ENCODE assay signal across 27 mouse cellular contexts in the genomic region with DNA sequence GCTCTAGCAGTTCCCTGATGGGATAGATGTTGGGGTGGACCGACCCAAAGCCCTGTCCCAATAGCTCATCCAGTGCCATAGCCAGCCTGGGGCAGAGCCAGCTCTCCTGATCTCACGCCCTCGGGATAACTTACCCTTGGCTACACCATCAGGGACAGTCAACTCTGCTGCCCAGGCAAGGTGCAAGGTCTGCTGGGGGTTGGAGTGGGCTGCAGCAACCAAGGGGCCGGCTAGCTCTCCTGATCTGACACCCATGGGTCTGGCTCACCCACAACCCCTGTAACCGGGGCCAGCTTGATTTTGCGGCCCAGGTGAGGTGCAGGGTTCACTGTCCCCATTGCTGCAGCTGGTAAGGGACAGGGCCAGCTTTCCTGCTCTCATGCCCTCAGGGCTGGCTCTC. TPM values are rescaled to one million over a fixed set of nuclear protein-coding genes. Genes with fewer than 3 reads are reported as not detected.
DNase-seq lines count a peak whose midpoint lies in the region; ATAC-seq and TF ChIP-seq lines count a peak whose summit lies in the region.
"Had no signal": no experiment of that assay in that cellular context is flagged by ENCODE, and none has a peak within 500 bp of the region (broad histone marks: within the 10 kb centered on the region; RNA-seq: fewer than 3 reads in every experiment).

No protein-coding gene starts in this region.

- H3K9me3 ChIP-seq in heart, embryonic 12.5 days (replicated peaks): peaks cover 1% of the 10 kb centered on the region
- H3K9me3 ChIP-seq in hindbrain, embryonic 13.5 days: no peaks in the 10 kb centered on the region
- H3K9me3 ChIP-seq in hindbrain, postnatal 0 days (ENCODE audit: low read length): no peaks in the 10 kb centered on the region
- no peaks in the 10 kb centered on the region for H3K9me3 ChIP-seq in liver, embryonic 11.5 days (ENCODE audit: control insufficient read depth, low read length)
- peaks cover under 1% of the 10 kb centered on the region; the same call in 1 of the 2 replicates for H3K9me3 ChIP-seq in embryonic facial prominence, embryonic 10.5 days
- H3K9me3 ChIP-seq: embryonic facial prominence, embryonic 12.5 days; embryonic facial prominence, embryonic 15.5 days; hindbrain, embryonic 15.5 days; intestine, embryonic 15.5 days had no signal

- ATAC-seq in heart, embryonic 12.5 days (ENCODE audit: insufficient number of reproducible peaks, low FRiP score): no peak
- no peak for ATAC-seq in hindbrain, embryonic 13.5 days (ENCODE audit: low FRiP score)
- no peak for ATAC-seq in hindbrain, postnatal 0 days
- ATAC-seq in liver, embryonic 11.5 days (replicated peaks; ENCODE audit: low FRiP score): no peak
- ATAC-seq: forebrain, embryonic 14.5 days; forebrain, postnatal 0 days; intestine, embryonic 15.5 days; Patski had no signal

- H3K36me3 ChIP-seq in heart, embryonic 12.5 days: no peaks in the 10 kb centered on the region
- H3K36me3 ChIP-seq in hindbrain, embryonic 13.5 days: no peaks in the 10 kb centered on the region
- H3K36me3 ChIP-seq in hindbrain, postnatal 0 days (ENCODE audit: insufficient read depth, low read length): no peaks in the 10 kb centered on the region
- no peaks in the 10 kb centered on the region for H3K36me3 ChIP-seq in liver, embryonic 11.5 days (ENCODE audit: control insufficient read depth, insufficient read depth, low read length)
- H3K36me3 ChIP-seq in embryonic facial prominence, embryonic 10.5 days (replicated peaks): no peaks in the 10 kb centered on the region
- H3K36me3 ChIP-seq: embryonic facial prominence, embryonic 12.5 days; embryonic facial prominence, embryonic 15.5 days; hindbrain, embryonic 15.5 days; intestine, embryonic 15.5 days had no signal

- peaks cover 20% of the 10 kb centered on the region for H3K4me1 ChIP-seq in heart, embryonic 12.5 days (replicated peaks)
- peaks cover 6% of the 10 kb centered on the region for H3K4me1 ChIP-seq in hindbrain, embryonic 13.5 days (replicated peaks)
- no peaks in the 10 kb centered on the region for H3K4me1 ChIP-seq in hindbrain, postnatal 0 days (ENCODE audit: insufficient read depth, low read length)
- peaks cover 20% of the 10 kb centered on the region for H3K4me1 ChIP-seq in liver, embryonic 11.5 days (replicated peaks; ENCODE audit: control insufficient read depth, insufficient read depth, low read length)
- H3K4me1 ChIP-seq in embryonic facial prominence, embryonic 10.5 days: peaks cover 16% of the 10 kb centered on the region

- TF ChIP-seq CTCF in hindbrain, postnatal 0 days (IDR thresholded peaks at IDR 0.05; ENCODE audit: low read depth): no peak

- H3K27me3 ChIP-seq in heart, embryonic 12.5 days (replicated peaks): no peaks in the 10 kb centered on the region
- no peaks in the 10 kb centered on the region for H3K27me3 ChIP-seq in hindbrain, embryonic 13.5 days
- no peaks in the 10 kb centered on the region for H3K27me3 ChIP-seq in hindbrain, postnatal 0 days (ENCODE audit: insufficient read depth, low read length)
- no peaks in the 10 kb centered on the region for H3K27me3 ChIP-seq in liver, embryonic 11.5 days (replicated peaks; ENCODE audit: control insufficient read depth, insufficient read depth, low read length)
- H3K27me3 ChIP-seq in embryonic facial prominence, embryonic 10.5 days (replicated peaks; ENCODE audit: low read depth, poor library complexity, severe bottlenecking): no peaks in the 10 kb centered on the region
- H3K27me3 ChIP-seq: CH12.LX; embryonic facial prominence, embryonic 12.5 days; embryonic facial prominence, embryonic 15.5 days; hindbrain, embryonic 15.5 days; intestine, embryonic 15.5 days; Patski had no signal

- no peak for DNase-seq in heart, postnatal 4 days
- DNase-seq in hindbrain, postnatal 0 days (ENCODE audit: low spot score): no peak
- peak; percentile 3 for DNase-seq in liver
- no peak for DNase-seq in liver, embryonic 11.5 days (ENCODE audit: low spot score)
- DNase-seq in embryonic facial prominence, embryonic 10.5 days (ENCODE audit: low spot score): no peak
- DNase-seq: adrenal gland, postnatal 10 days; adrenal gland, postnatal 36 days; B cell, adult 2 months; cerebellum, adult 18-20 months; cerebellum, adult 9-10 months; cerebellum, postnatal 14 days; forebrain, postnatal 0 days; gastrocnemius, adult 2 months; gastrocnemius, postnatal 14 days; heart, adult 2 months; heart, postnatal 14 days had no signal

- 83% methylated on average over 6 of the region's 6 CpGs for WGBS in heart, embryonic 12.5 days
- 86% methylated on average over 6 of the region's 6 CpGs for WGBS in hindbrain, embryonic 13.5 days
- WGBS in hindbrain, postnatal 0 days: 84% methylated on average over 6 of the region's 6 CpGs
- 85% methylated on average over 6 of the region's 6 CpGs for WGBS in liver, embryonic 11.5 days
- WGBS in embryonic facial prominence, embryonic 10.5 days: 88% methylated on average over 6 of the region's 6 CpGs

- H3K4me3 ChIP-seq in heart, embryonic 12.5 days: no peak overlapping the region
- no peak overlapping the region for H3K4me3 ChIP-seq in hindbrain, embryonic 13.5 days
- H3K4me3 ChIP-seq in hindbrain, postnatal 0 days (ENCODE audit: low read length): no peak overlapping the region
- no peak overlapping the region for H3K4me3 ChIP-seq in liver, embryonic 11.5 days (ENCODE audit: low read depth, low read length)
- 0 out of 2 replicates have a peak overlapping the region, but pooled peaks have one; percentile 17 for H3K4me3 ChIP-seq in embryonic facial prominence, embryonic 10.5 days
- H3K4me3 ChIP-seq: embryonic facial prominence, embryonic 12.5 days; embryonic facial prominence, embryonic 15.5 days; gastrocnemius, adult 2 months; heart, adult 2 months; hindbrain, embryonic 15.5 days; intestine, embryonic 15.5 days had no signal

- no peak overlapping the region for H3K27ac ChIP-seq in heart, embryonic 12.5 days (ENCODE audit: poor library complexity, severe bottlenecking)
- no peak overlapping the region for H3K27ac ChIP-seq in hindbrain, embryonic 13.5 days
- H3K27ac ChIP-seq in hindbrain, postnatal 0 days: no peak overlapping the region
- no peak overlapping the region for H3K27ac ChIP-seq in liver, embryonic 11.5 days (ENCODE audit: low read depth, low read length)
- no peak overlapping the region for H3K27ac ChIP-seq in embryonic facial prominence, embryonic 10.5 days (replicated peaks)
- H3K27ac ChIP-seq: embryonic facial prominence, embryonic 12.5 days; embryonic facial prominence, embryonic 15.5 days; gastrocnemius, adult 2 months; heart, adult 2 months; hindbrain, embryonic 15.5 days; intestine, embryonic 15.5 days had no signal

- peak overlapping the region; percentile 1; the same call in 1 of the 2 replicates for H3K9ac ChIP-seq in heart, embryonic 12.5 days
- 0 out of 2 replicates have a peak overlapping the region, but pooled peaks have one; percentile 19 for H3K9ac ChIP-seq in hindbrain, embryonic 13.5 days
- H3K9ac ChIP-seq in hindbrain, postnatal 0 days (replicated peaks; ENCODE audit: low read length): no peak overlapping the region
- H3K9ac ChIP-seq in liver, embryonic 11.5 days (ENCODE audit: low read depth, low read length): no peak overlapping the region; the same call in 1 of the 2 replicates
- H3K9ac ChIP-seq: embryonic facial prominence, embryonic 12.5 days; embryonic facial prominence, embryonic 15.5 days; forebrain, postnatal 0 days; hindbrain, embryonic 15.5 days; intestine, embryonic 15.5 days had no signal

- H3K4me2 ChIP-seq in heart, embryonic 12.5 days: no peak overlapping the region
- no peak overlapping the region for H3K4me2 ChIP-seq in hindbrain, embryonic 13.5 days
- no peak overlapping the region for H3K4me2 ChIP-seq in hindbrain, postnatal 0 days (ENCODE audit: low read depth, low read length)
- H3K4me2 ChIP-seq in liver, embryonic 11.5 days: no peak overlapping the region
- H3K4me2 ChIP-seq: embryonic facial prominence, embryonic 12.5 days; embryonic facial prominence, embryonic 15.5 days; heart, embryonic 11.5 days; hindbrain, embryonic 15.5 days; intestine, embryonic 15.5 days had no signal

RNA-seq across cellular contexts. Expression of a gene that starts 4.8 kb away (rescaled TPM):
- polyA plus RNA-seq in heart, embryonic 12.5 days (2016; fragmentation: Nextera tagmentation; extraction: Ambion mirVana): 137 and 141 TPM in 2 replicates
- 100 to 1,000 TPM; 107 TPM for total RNA-seq in heart, postnatal 4 days (2021)
- 129 and 133 TPM in 2 replicates for polyA plus RNA-seq in hindbrain, embryonic 13.5 days (2015; fragmentation: Nextera tagmentation; extraction: Ambion mirVana)
- total RNA-seq in hindbrain, postnatal 0 days (2014; rRNA removed): 146 and 171 TPM in 2 replicates
- polyA plus RNA-seq in hindbrain, postnatal 0 days (2015; fragmentation: Nextera tagmentation; extraction: Ambion mirVana): 206 and 234 TPM in 2 replicates
- 98.8 and 105 TPM in 2 replicates for polyA plus RNA-seq in liver, embryonic 11.5 days (2014; fragmentation: Nextera tagmentation; extraction: Ambion mirVana)
- 74.2 and 76.8 TPM in 2 replicates for polyA plus RNA-seq in embryonic facial prominence, embryonic 10.5 days (2016; fragmentation: Nextera tagmentation; extraction: Ambion mirVana)

RNA-seq across cellular contexts. Expression of a gene that starts 13.8 kb away (rescaled TPM):
- polyA plus RNA-seq in heart, embryonic 12.5 days (2016; fragmentation: Nextera tagmentation; extraction: Ambion mirVana): 2.2 and 2.5 TPM in 2 replicates
- total RNA-seq in heart, postnatal 4 days (2021): under 1 TPM; 0.88 to 0.95 TPM
- polyA plus RNA-seq in hindbrain, embryonic 13.5 days (2015; fragmentation: Nextera tagmentation; extraction: Ambion mirVana): 1.5 and 2.0 TPM in 2 replicates
- 0.65 and 1.3 TPM in 2 replicates for total RNA-seq in hindbrain, postnatal 0 days (2014; rRNA removed)
- polyA plus RNA-seq in hindbrain, postnatal 0 days (2015; fragmentation: Nextera tagmentation; extraction: Ambion mirVana): 0.65 and 0.96 TPM in 2 replicates
- polyA plus RNA-seq in liver, embryonic 11.5 days (2014; fragmentation: Nextera tagmentation; extraction: Ambion mirVana): 44.8 and 45.3 TPM in 2 replicates
- 2.9 TPM in 2 replicates for polyA plus RNA-seq in embryonic facial prominence, embryonic 10.5 days (2016; fragmentation: Nextera tagmentation; extraction: Ambion mirVana)

RNA-seq across cellular contexts. Expression of a gene that starts 35.4 kb away (rescaled TPM):
- polyA plus RNA-seq in heart, embryonic 12.5 days (2016; fragmentation: Nextera tagmentation; extraction: Ambion mirVana): 54.8 and 58.2 TPM in 2 replicates
- total RNA-seq in heart, postnatal 4 days (2021): 10 to 100 TPM; 47.1 to 50.9 TPM
- polyA plus RNA-seq in hindbrain, embryonic 13.5 days (2015; fragmentation: Nextera tagmentation; extraction: Ambion mirVana): 3.9 and 4.5 TPM in 2 replicates
- total RNA-seq in hindbrain, postnatal 0 days (2014; rRNA removed): 14.2 and 17.0 TPM in 2 replicates
- polyA plus RNA-seq in hindbrain, postnatal 0 days (2015; fragmentation: Nextera tagmentation; extraction: Ambion mirVana): 9.5 and 10.1 TPM in 2 replicates
- 6.3 and 6.6 TPM in 2 replicates for polyA plus RNA-seq in liver, embryonic 11.5 days (2014; fragmentation: Nextera tagmentation; extraction: Ambion mirVana)
- 4.5 and 4.7 TPM in 2 replicates for polyA plus RNA-seq in embryonic facial prominence, embryonic 10.5 days (2016; fragmentation: Nextera tagmentation; extraction: Ambion mirVana)
- polyA plus RNA-seq: G1E had no signal

RNA-seq across cellular contexts. Expression of a gene that starts 39.3 kb away (rescaled TPM):
- polyA plus RNA-seq in heart, embryonic 12.5 days (2016; fragmentation: Nextera tagmentation; extraction: Ambion mirVana): 4.7 and 4.9 TPM in 2 replicates
- 1 to 10 TPM; 4.3 to 4.8 TPM for total RNA-seq in heart, postnatal 4 days (2021)
- 1.9 and 2.3 TPM in 2 replicates for polyA plus RNA-seq in hindbrain, embryonic 13.5 days (2015; fragmentation: Nextera tagmentation; extraction: Ambion mirVana)
- total RNA-seq in hindbrain, postnatal 0 days (2014; rRNA removed): 8.2 and 9.6 TPM in 2 replicates
- 2.4 TPM in 2 replicates for polyA plus RNA-seq in hindbrain, postnatal 0 days (2015; fragmentation: Nextera tagmentation; extraction: Ambion mirVana)
- polyA plus RNA-seq in liver, embryonic 11.5 days (2014; fragmentation: Nextera tagmentation; extraction: Ambion mirVana): 3.1 and 3.5 TPM in 2 replicates
- 1.9 and 2.3 TPM in 2 replicates for polyA plus RNA-seq in embryonic facial prominence, embryonic 10.5 days (2016; fragmentation: Nextera tagmentation; extraction: Ambion mirVana)
- polyA plus RNA-seq: G1E had no signal

RNA-seq across cellular contexts. Expression of a gene that starts 47.1 kb away (rescaled TPM):
- polyA plus RNA-seq in heart, embryonic 12.5 days (2016; fragmentation: Nextera tagmentation; extraction: Ambion mirVana): 85.0 and 89.1 TPM in 2 replicates
- 10 to 100 TPM; 52.5 to 55.3 TPM for total RNA-seq in heart, postnatal 4 days (2021)
- 76.4 and 78.2 TPM in 2 replicates for polyA plus RNA-seq in hindbrain, embryonic 13.5 days (2015; fragmentation: Nextera tagmentation; extraction: Ambion mirVana)
- total RNA-seq in hindbrain, postnatal 0 days (2014; rRNA removed): 83.9 and 94.0 TPM in 2 replicates
- 71.9 and 73.3 TPM in 2 replicates for polyA plus RNA-seq in hindbrain, postnatal 0 days (2015; fragmentation: Nextera tagmentation; extraction: Ambion mirVana)
- polyA plus RNA-seq in liver, embryonic 11.5 days (2014; fragmentation: Nextera tagmentation; extraction: Ambion mirVana): 121 and 126 TPM in 2 replicates
- 108 and 117 TPM in 2 replicates for polyA plus RNA-seq in embryonic facial prominence, embryonic 10.5 days (2016; fragmentation: Nextera tagmentation; extraction: Ambion mirVana)

Comparison
In these comparisons a context has a peak if more than half of its experiments do, and no peak if none do; other contexts are left out.
1. H3K9ac ChIP-seq: peak in heart, embryonic 12.5 days (single experiment) and hindbrain, embryonic 13.5 days (single experiment); none in hindbrain, postnatal 0 days (single experiment) and liver, embryonic 11.5 days (single experiment).
2. RNA of a gene that starts 13.8 kb away (polyA plus RNA-seq): 44.8 to 45.3 TPM in liver, embryonic 11.5 days; 2.9 TPM in embryonic facial prominence, embryonic 10.5 days, 2.2 to 2.5 TPM in heart, embryonic 12.5 days, 1.5 to 2.0 TPM in hindbrain, embryonic 13.5 days and 0.65 to 0.96 TPM in hindbrain, postnatal 0 days; every median in the first group is over 10 times any median in the second.